Mouse (Mus musculus) heart, postnatal 4 days (tissue): ENCODE measurements around the gene Sms. TPM values are rescaled to one million over a fixed set of nuclear protein-coding genes. Genes with fewer than 3 reads are reported as not detected.

ENCODE experiments used
- DNase-seq: peaks from one replicate; pipeline ENCODE4 v3.0.0; 2021
- total RNA-seq, 2 experiments: library from RNA; stranded (reverse); gene quantifications; 2 replicates each; pipeline ENCODE4 v1.2.3; 2021

Sms gene
- total RNA-seq, result 10 to 100 TPM; 24.2 to 25.3 TPM

DNA sequence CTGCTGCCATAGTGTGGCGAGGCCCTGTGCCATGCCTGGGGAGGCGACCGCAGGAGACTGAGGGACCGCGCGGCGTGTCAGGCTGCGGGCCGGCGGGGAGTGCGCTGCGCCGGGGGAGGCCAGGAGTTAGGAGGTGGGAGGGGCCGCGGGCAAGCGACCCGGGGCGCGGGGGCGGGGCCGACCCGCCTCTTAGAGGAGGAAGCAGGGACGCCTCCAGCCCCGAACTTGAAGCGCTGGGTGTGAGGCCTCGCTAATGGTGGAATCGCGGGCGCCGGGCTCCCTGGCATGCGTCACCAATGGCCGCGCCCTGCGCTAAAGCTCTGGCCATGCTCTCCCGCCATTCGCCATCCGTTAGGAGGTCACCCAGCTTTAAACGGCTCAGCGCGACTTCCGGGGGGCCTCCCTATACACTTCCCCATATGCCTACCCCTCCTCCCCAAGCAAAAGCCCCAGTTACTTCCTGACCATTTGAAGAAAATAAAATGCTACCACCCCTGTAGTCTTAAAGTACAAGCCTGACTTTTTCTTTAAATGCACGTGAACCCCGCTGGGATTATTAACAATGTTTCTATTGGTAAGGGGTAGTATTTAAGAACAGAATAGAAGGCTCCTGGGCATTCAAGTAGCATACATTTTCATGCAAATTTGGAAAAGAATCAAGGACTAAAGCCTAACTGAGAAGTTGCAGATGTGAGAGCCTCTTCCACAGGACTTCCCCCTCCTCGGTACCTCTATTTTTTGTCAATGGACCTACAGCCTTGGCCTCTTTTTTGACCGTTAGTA lies at the start of gene Sms:
Sms (minus strand) TSS at position 344 of the 783 bp plus-strand sequence.
- DNase-seq, result peak; percentile 62

GRCm38 (mm10) chrX:157506400-157506799 lies 14.3 kb upstream of the Sms start:
- DNase-seq, result no peak

DNA sequence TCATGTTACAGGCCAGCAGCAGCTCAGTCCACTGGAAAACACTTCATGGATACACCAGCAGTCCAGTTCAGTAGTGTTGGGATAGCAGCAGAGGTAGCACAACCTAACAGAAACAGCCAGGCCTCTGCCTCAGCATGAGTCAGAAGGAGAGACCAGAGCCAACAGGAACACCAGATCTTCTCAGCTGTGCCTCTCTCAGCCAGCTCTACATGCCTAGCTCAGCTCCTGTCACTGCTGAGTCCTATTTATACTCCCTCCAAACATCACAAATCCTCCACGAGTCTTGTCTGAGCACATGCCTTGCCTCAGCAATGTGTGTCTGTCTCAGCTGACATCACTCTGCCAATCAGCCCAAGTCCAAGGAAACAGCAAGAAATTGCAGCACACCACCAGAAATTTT lies 12.4 kb upstream of the Sms start:
- no peak for DNase-seq

- DNase-seq, result no peak
These were observed 9.8 kb upstream of the Sms start for GRCm38 (mm10) chrX:157501871-157502270.

DNA sequence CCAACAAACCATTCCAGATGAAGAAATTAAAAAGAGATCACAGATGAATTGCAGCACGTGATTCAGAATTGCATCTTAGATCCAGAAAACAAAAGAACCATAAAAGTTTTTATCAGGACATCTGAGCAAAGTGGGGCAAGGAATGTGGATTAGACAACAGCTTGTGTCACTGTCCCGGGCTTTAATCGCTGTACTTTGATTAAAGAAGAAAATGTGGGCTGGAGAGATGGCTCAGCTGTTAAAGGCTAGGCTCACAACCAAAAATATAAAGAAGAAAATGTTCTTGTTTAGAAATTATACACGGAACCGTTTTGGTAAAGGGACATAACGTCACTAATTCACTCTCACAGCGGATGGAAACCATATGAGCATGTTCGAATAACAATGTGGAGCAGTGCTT lies 7.9 kb upstream of the Sms start:
- no peak for DNase-seq

DNA sequence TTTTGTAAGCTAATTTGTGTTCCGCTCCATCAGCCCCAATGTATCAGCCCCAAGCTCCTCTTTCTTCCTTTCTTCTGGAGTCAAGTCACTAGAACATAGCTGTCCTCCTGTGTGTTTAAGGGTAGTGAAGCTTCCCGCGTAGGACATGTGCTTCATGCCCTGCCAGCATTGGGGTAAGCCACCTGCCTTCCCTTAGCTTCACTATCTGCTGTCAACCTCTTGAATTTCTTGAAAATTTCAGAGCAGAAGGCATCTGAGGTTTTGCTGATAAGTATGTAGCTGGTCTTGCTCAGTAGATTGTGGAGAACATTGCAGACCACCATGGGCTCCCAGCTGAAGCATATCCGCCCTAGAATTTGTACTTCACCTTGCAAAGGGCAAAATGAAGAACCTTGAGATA lies 1.1 kb upstream of the Sms start:
- no peak for DNase-seq

- peak; percentile 26 for DNase-seq
These were observed 747 bp downstream of the Sms start for GRCm38 (mm10) chrX:157491145-157491935.

- DNase-seq, result no peak
These were observed 1.3 kb downstream of the Sms start for GRCm38 (mm10) chrX:157490769-157491144.

DNA sequence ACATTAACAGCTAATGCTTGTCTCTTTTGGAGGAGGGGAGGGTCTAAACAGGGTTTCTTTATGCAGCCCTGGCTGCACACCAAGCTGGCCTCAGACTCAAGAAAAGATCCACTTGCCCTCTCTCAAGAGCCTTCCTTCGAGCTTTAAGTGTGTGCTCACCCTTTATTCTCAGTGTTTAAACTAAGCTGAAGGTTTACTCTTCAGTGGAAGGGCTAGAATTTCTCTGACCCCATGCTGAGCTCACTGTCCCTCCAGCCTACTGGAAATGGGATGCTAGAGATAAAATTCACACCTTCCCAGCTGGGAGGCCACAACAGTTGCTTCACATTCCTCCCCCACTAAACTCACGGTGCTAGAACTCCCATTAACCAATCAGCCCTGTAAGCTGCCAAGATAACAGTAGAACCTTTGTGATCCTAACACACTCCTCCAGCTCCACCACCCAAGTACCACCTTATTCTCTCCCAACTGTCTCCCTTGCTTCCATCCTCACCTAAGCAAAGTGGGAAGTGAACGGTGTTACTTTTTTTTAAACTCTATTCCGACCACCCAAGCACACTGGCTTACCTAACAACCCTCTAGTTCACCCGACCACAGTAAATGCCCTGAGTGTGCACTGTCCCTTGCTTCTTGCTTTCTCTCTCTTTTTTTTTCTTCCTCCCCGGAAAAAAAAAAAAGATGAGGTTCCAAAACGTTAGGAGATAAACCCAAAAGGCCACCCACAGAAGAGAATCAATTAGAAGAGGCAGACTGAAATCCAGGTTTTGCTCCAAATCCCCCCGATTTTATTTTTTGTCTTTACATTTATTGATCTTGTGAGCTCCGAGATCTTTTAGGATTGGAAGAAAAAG lies 2.0 kb downstream of the Sms start:
- DNase-seq, result no peak

- no peak for DNase-seq
These were observed 3.3 kb downstream of the Sms start for GRCm38 (mm10) chrX:157488831-157489230.

- DNase-seq, result peak; percentile 39
These were observed 5.3 kb downstream of the Sms start for GRCm38 (mm10) chrX:157486765-157487164.

GRCm38 (mm10) chrX:157482842-157483241 lies 9.2 kb downstream of the Sms start:
- DNase-seq, result no peak

DNA sequence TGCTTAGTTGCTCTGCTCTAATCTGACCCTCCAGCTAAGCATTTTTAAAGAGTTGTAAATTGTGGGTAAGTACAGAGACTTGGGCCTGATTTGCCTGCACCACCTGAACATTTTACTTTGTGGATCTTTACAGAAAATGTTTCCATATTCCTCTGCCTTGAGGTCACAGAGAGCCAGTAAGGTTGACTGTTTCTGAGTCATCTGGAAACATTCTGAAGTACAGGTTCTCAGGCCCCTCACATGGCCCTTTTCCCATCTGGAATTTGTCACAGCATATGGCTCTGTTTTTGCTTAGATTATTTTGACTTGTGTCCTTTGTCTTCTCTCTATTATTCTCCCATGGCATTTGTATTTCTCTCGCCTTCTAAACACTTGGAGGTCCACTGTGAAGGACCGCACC lies 10.2 kb downstream of the Sms start:
- DNase-seq, result no peak

DNA sequence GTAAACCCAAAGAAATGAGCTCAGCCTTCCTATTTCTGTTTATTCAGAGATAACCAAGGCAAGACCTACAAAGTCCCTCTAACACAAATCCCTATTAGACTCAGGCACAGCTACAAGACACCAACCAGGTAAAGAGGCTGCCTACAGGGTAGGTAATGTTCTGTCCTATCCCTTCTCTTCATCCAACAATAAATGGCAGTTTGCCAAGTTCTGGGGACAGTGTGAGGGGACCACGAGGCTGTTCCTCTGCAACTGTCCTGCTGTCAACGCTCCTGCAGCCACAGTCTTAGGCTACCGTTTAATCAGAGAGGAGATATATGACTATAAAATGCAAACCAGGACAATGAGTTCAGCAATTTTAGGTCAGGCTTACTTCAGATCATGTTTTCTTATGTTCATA lies 14.8 kb downstream of the Sms start:
- no peak for DNase-seq

DNA sequence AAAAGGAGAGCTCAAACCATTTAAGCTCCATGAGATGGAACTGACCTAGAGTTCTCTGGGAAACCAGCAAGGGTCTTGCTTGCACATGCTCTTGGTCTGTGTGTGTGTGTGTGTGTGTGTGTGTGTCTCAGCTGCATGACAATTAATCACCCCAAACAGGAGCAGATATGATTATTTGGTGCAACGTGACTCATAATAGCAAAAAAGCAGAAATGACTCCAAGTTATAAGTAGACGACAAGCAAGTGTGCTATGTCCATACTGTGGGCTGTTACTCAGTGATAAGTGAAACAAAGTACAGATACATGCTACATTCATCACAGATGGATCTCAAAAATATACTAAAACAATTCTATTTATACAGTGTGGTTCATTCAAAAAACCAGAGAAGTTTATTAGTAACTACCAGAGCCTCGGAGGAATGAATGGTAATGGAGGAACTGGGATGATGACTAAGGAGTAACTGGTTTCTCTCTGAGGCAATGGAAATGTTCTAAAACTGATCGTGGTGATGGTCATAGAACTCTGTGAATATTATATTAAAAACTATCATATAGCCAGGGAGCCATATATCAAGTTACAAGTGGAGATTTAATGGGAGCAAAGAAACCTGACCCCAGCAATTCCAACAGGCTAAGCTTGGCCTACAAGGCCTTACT lies 15.8 kb downstream of the Sms start:
- no peak for DNase-seq

GRCm38 (mm10) chrX:157471711-157472660 lies 20.1 kb downstream of the Sms start:
- no peak for DNase-seq

DNA sequence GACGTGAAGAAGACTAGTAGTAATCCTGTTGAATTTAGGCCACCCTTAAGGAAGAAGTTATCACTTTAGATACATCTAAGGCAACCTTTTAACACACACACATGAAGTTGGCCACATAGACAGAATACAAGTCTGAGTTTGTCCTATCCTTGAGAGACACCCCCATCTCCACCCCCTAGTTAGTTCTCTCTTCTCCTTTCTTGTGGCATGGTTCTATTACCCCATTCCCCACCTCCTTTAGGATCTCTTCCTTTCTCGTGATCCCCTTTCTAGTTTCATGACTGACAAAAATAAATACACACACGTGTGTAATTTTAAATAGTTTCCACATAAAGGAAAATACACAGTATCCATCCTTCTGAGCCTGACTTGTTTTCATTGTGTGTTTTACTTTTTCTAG lies 23.3 kb downstream of the Sms start:
- no peak for DNase-seq

GRCm38 (mm10) chrX:157468055-157468454 lies 24.0 kb downstream of the Sms start:
- no peak for DNase-seq

GRCm38 (mm10) chrX:157465949-157466348 lies 26.1 kb downstream of the Sms start:
- no peak for DNase-seq

- DNase-seq, result no peak
These were observed 29.4 kb downstream of the Sms start for GRCm38 (mm10) chrX:157462716-157463115.

- DNase-seq, result peak; percentile 66
These were observed 37.7 kb downstream of the Sms start for GRCm38 (mm10) chrX:157454430-157454829.
